Mouse (Mus musculus): ENCODE measurements around the gene Lmo2. TPM values are rescaled to one million over a fixed set of nuclear protein-coding genes. Genes with fewer than 3 reads are reported as not detected.

Lmo2 gene
- 33.1 and 71.1 TPM in 2 replicates for polyA plus RNA-seq (2012; rRNA removed)

GRCm38 (mm10) chr2:103957649-103958546, at the start of gene Lmo2:
TSS of gene Lmo2 (plus strand) at chr2:103957986.

GRCm38 (mm10) chr2:104027458-104028138, 69.8 kb downstream of the Lmo2 start, which contains the start of gene Fbxo3:
TSS of gene Fbxo3 (plus strand) at chr2:104027721.

GRCm38 (mm10) chr2:104028139-104028723, 70.4 kb downstream of the Lmo2 start, which contains the start of gene 4931422A03Rik:
TSS of gene 4931422A03Rik (minus strand) at chr2:104028361.

Other genes with a start within 250 kb of the Lmo2 start
- 50.8 and 75.9 TPM in 2 replicates for gene Nat10, start 196.7 kb upstream of the Lmo2 start, polyA plus RNA-seq (2012; rRNA removed)
- gene Caprin1, start 160.3 kb upstream of the Lmo2 start, polyA plus RNA-seq (2012; rRNA removed): 417 and 429 TPM in 2 replicates
- gene Fbxo3, start 69.7 kb downstream of the Lmo2 start, polyA plus RNA-seq (2012; rRNA removed): 35.9 and 43.6 TPM in 2 replicates
- not detected in 2 replicates for gene 4931422A03Rik, start 70.4 kb downstream of the Lmo2 start, polyA plus RNA-seq (2012; rRNA removed)
- gene Gm10912, start 107.8 kb downstream of the Lmo2 start, polyA plus RNA-seq (2012; rRNA removed): 0.11 and 0.16 TPM in 2 replicates
- not detected in 2 replicates for gene Gm10799, start 110.6 kb downstream of the Lmo2 start, polyA plus RNA-seq (2012; rRNA removed)
- 2.9 and 4.1 TPM in 2 replicates for gene Cd59b, start 111.9 kb downstream of the Lmo2 start, polyA plus RNA-seq (2012; rRNA removed)
- gene Cd59a, start 137.8 kb downstream of the Lmo2 start, polyA plus RNA-seq (2012; rRNA removed): 11.1 and 22.0 TPM in 2 replicates
- not detected in 2 replicates for gene A930018P22Rik, start 164.8 kb downstream of the Lmo2 start, polyA plus RNA-seq (2012; rRNA removed)

All from central nervous system, embryonic 11.5 days (tissue).